Comparison of ENCODE assay signal across 23 mouse cellular contexts in genomic region chr11:117712065-117712464, GRCm38 (mm10). TPM values are rescaled to one million over a fixed set of nuclear protein-coding genes. Genes with fewer than 3 reads are reported as not detected.
DNase-seq lines count a peak whose midpoint lies in the region; ATAC-seq and TF ChIP-seq lines count a peak whose summit lies in the region.
"Had no signal": no experiment of that assay in that cellular context is flagged by ENCODE, and none has a peak within 500 bp of the region (broad histone marks: within the 10 kb centered on the region; RNA-seq: fewer than 3 reads in every experiment).

No protein-coding gene starts in this region.

- no peaks in the 10 kb centered on the region for H3K27me3 ChIP-seq in liver, postnatal 0 days (ENCODE audit: insufficient read depth, low read length)
- no peaks in the 10 kb centered on the region for H3K27me3 ChIP-seq in liver, embryonic 11.5 days (replicated peaks; ENCODE audit: control insufficient read depth, insufficient read depth, low read length)
- H3K27me3 ChIP-seq in hindbrain, embryonic 14.5 days (ENCODE audit: control insufficient read depth, insufficient read depth, low read length): no peaks in the 10 kb centered on the region
- H3K27me3 ChIP-seq: forebrain, embryonic 13.5 days; heart, embryonic 13.5 days; hindbrain, embryonic 15.5 days had no signal

- no peak for TF ChIP-seq EP300 in liver, postnatal 0 days (IDR thresholded peaks at IDR 0.05; ENCODE audit: low read depth)

- DNase-seq in liver, postnatal 0 days: no peak
- DNase-seq in liver, embryonic 11.5 days (ENCODE audit: low spot score): no peak
- DNase-seq in spleen, postnatal 10 days (ENCODE audit: low spot score in 2 of 2): no peak
- no peak for DNase-seq in hindbrain, embryonic 14.5 days (ENCODE audit: low spot score)
- no peak for DNase-seq in urinary bladder, adult 18-20 months (ENCODE audit: low spot score in 2 of 2)
- DNase-seq: adrenal gland, adult 8-10 months; adrenal gland, postnatal 25 days; cerebellum, adult 18-20 months; cerebellum, adult 9-11 months; cerebellum, postnatal 36 days; gastrocnemius, postnatal 25 days; heart, adult 2 months; heart, postnatal 14 days; heart, postnatal 4 days had no signal

- H3K4me3 ChIP-seq in liver, postnatal 0 days (ENCODE audit: low read depth, low read length): no peak overlapping the region
- H3K4me3 ChIP-seq in liver, embryonic 11.5 days (ENCODE audit: low read depth, low read length): no peak overlapping the region
- H3K4me3 ChIP-seq in hindbrain, embryonic 14.5 days (replicated peaks; ENCODE audit: low read length): no peak overlapping the region
- H3K4me3 ChIP-seq: forebrain, embryonic 10.5 days; forebrain, embryonic 13.5 days; heart, adult 2 months; heart, embryonic 10.5 days; heart, embryonic 13.5 days; hindbrain, embryonic 15.5 days had no signal

- 75% methylated on average over 1 of the region's 1 CpGs for WGBS in liver, postnatal 0 days (ENCODE audit: insufficient replicate concordance)
- 63% methylated on average over 1 of the region's 1 CpGs for WGBS in liver, embryonic 11.5 days
- 89% methylated on average over 1 of the region's 1 CpGs for WGBS in hindbrain, embryonic 14.5 days

- no peak overlapping the region for H3K9ac ChIP-seq in liver, postnatal 0 days (replicated peaks)
- H3K9ac ChIP-seq in liver, embryonic 11.5 days (ENCODE audit: low read depth, low read length): no peak overlapping the region
- no peak overlapping the region for H3K9ac ChIP-seq in hindbrain, embryonic 14.5 days
- H3K9ac ChIP-seq: forebrain, embryonic 13.5 days; heart, embryonic 13.5 days; hindbrain, embryonic 15.5 days had no signal

- H3K36me3 ChIP-seq in liver, postnatal 0 days (replicated peaks; ENCODE audit: insufficient read depth, low read length): peaks cover 27% of the 10 kb centered on the region
- peaks cover 12% of the 10 kb centered on the region; the same call in 1 of the 2 replicates for H3K36me3 ChIP-seq in liver, embryonic 11.5 days (ENCODE audit: control insufficient read depth, insufficient read depth, low read length)
- H3K36me3 ChIP-seq in hindbrain, embryonic 14.5 days (replicated peaks; ENCODE audit: control insufficient read depth, insufficient read depth): peaks cover 32% of the 10 kb centered on the region

- 0 out of 2 replicates have a peak overlapping the region, but pooled peaks have one; percentile 1 for H3K27ac ChIP-seq in liver, postnatal 0 days (ENCODE audit: low read depth)
- H3K27ac ChIP-seq in liver, embryonic 11.5 days (ENCODE audit: low read depth, low read length): no peak overlapping the region
- H3K27ac ChIP-seq in hindbrain, embryonic 14.5 days: no peak overlapping the region
- H3K27ac ChIP-seq: forebrain, embryonic 10.5 days; forebrain, embryonic 13.5 days; heart, embryonic 10.5 days; heart, embryonic 13.5 days; hindbrain, embryonic 15.5 days had no signal

- 0 out of 2 replicates have a peak, but pooled peaks have one; percentile 27 for ATAC-seq in liver, postnatal 0 days
- ATAC-seq in liver, embryonic 11.5 days (replicated peaks; ENCODE audit: low FRiP score): no peak
- 0 out of 2 replicates have a peak, but pooled peaks have one; percentile 18 for ATAC-seq in common myeloid progenitor, adult 5-6 weeks (replicated peaks; ENCODE audit: low read depth, poor library complexity, severe bottlenecking)
- ATAC-seq in megakaryocyte, adult 5-6 weeks (ENCODE audit: poor library complexity, severe bottlenecking): 0 out of 2 replicates have a peak, but pooled peaks have one; percentile 15
- no peak for ATAC-seq in hindbrain, embryonic 14.5 days (ENCODE audit: low FRiP score)
- ATAC-seq: activated CD4-positive, CD25-positive, alpha-beta regulatory T cell, adult 4 months; forebrain, embryonic 13.5 days; forebrain, embryonic 16.5 days had no signal

- H3K9me3 ChIP-seq in liver, postnatal 0 days (ENCODE audit: low read length): no peaks in the 10 kb centered on the region
- no peaks in the 10 kb centered on the region for H3K9me3 ChIP-seq in liver, embryonic 11.5 days (ENCODE audit: control insufficient read depth, low read length)
- no peaks in the 10 kb centered on the region for H3K9me3 ChIP-seq in hindbrain, embryonic 14.5 days (ENCODE audit: control insufficient read depth, low read length)
- H3K9me3 ChIP-seq: forebrain, embryonic 13.5 days; heart, embryonic 10.5 days; heart, embryonic 13.5 days; hindbrain, embryonic 15.5 days had no signal

- no peaks in the 10 kb centered on the region for H3K4me1 ChIP-seq in liver, postnatal 0 days (ENCODE audit: insufficient read depth)
- no peaks in the 10 kb centered on the region for H3K4me1 ChIP-seq in liver, embryonic 11.5 days (replicated peaks; ENCODE audit: control insufficient read depth, insufficient read depth, low read length)
- no peaks in the 10 kb centered on the region for H3K4me1 ChIP-seq in hindbrain, embryonic 14.5 days (replicated peaks; ENCODE audit: control insufficient read depth, insufficient read depth, low read length)
- H3K4me1 ChIP-seq: forebrain, embryonic 10.5 days; forebrain, embryonic 13.5 days had no signal

- TF ChIP-seq CTCF in liver, postnatal 0 days (IDR thresholded peaks at IDR 0.05; ENCODE audit: low read depth): no peak

- no peak overlapping the region for H3K4me2 ChIP-seq in liver, postnatal 0 days (ENCODE audit: low read depth, low read length)
- no peak overlapping the region for H3K4me2 ChIP-seq in liver, embryonic 11.5 days
- no peak overlapping the region for H3K4me2 ChIP-seq in hindbrain, embryonic 14.5 days (replicated peaks)
- H3K4me2 ChIP-seq: forebrain, embryonic 13.5 days; heart, embryonic 13.5 days; hindbrain, embryonic 15.5 days had no signal

RNA-seq across cellular contexts. Expression of gene Tnrc6c, which starts 58.0 kb away (rescaled TPM):
- polyA plus RNA-seq in liver, postnatal 0 days (2015; fragmentation: Nextera tagmentation; extraction: Ambion mirVana): 2.8 and 3.0 TPM in 2 replicates
- polyA plus RNA-seq in liver, embryonic 11.5 days (2014; fragmentation: Nextera tagmentation; extraction: Ambion mirVana): 8.0 TPM in 2 replicates
- 17.7 and 22.4 TPM in 2 replicates for total RNA-seq in common myeloid progenitor, adult 5-6 weeks (2017)
- total RNA-seq in megakaryocyte, adult 5-6 weeks (2015): 16.3 and 19.1 TPM in 2 replicates
- total RNA-seq in megakaryocyte, adult 5-6 weeks (2017): 17.9 and 20.4 TPM in 2 replicates
- 23.4 and 25.1 TPM in 2 replicates for polyA plus RNA-seq in hindbrain, embryonic 14.5 days (2014; fragmentation: Nextera tagmentation; extraction: Ambion mirVana)

Comparison
In these comparisons a context has a peak if more than half of its experiments do, and no peak if none do; other contexts are left out.
1. ATAC-seq: peak in liver, postnatal 0 days (single experiment), common myeloid progenitor, adult 5-6 weeks (single experiment) and megakaryocyte, adult 5-6 weeks (single experiment); none in liver, embryonic 11.5 days (single experiment) and hindbrain, embryonic 14.5 days (single experiment).